Mouse (Mus musculus) kidney, embryonic 15.5 days (tissue): ENCODE measurements at regions not wholly inside any gene's neighbourhood (a gene's known extent, or its start where the extent isn't known, plus 50 kb on each side); places are given as distances from the start of the nearest gene placed in this dataset.

Experiments used
- ATAC-seq: fragments of 200-750 bp; cut with Nextera tagmentation; replicated peaks from 2 replicates; pipeline ENCODE4 v1.8.0; 2017; ENCODE audit warnings: moderate TSS enrichment; ENCODE audit not compliant: low FRiP score
- H3K27ac ChIP-seq: fragments of 300-500 bp; sonication (generic); 2 replicates; pipeline ENCODE4 v1.5.1; 2015; ENCODE audit warnings: mild to moderate bottlenecking, inconsistent platforms
- H3K27me3 ChIP-seq: fragments of 300-500 bp; sonication (generic); 2 replicates; pipeline ENCODE4 v1.6.1; 2015; ENCODE audit warnings: inconsistent platforms
- H3K36me3 ChIP-seq: fragments of 300-500 bp; sonication (generic); 2 replicates; pipeline ENCODE4 v1.6.1; 2015; ENCODE audit warnings: inconsistent platforms
- H3K4me1 ChIP-seq: fragments of 300-500 bp; sonication (generic); 2 replicates; pipeline ENCODE4 v1.6.1; 2015; ENCODE audit warnings: inconsistent platforms
- H3K4me2 ChIP-seq: fragments of 300-500 bp; sonication (generic); 2 replicates; pipeline ENCODE4 v1.6.1; 2015; ENCODE audit warnings: moderate library complexity, mild to moderate bottlenecking, inconsistent platforms
- H3K4me3 ChIP-seq: fragments of 300-500 bp; sonication (generic); replicated peaks from 2 replicates; pipeline ENCODE4 v1.5.1; 2015; ENCODE audit warnings: mild to moderate bottlenecking, inconsistent platforms
- H3K9ac ChIP-seq: fragments of 300-500 bp; sonication (generic); 2 replicates; pipeline ENCODE4 v1.6.1; 2015; ENCODE audit warnings: mild to moderate bottlenecking, inconsistent platforms
- H3K9me3 ChIP-seq: fragments of 300-500 bp; sonication (generic); replicated peaks from 2 replicates; pipeline ENCODE4 v1.6.1; 2016; ENCODE audit warnings: inconsistent platforms
- WGBS: fragments of 180-500 bp; shearing (Covaris S2); methylation state at CpG from one replicate; pipeline ENCODE4 v1.1.7; 2015; ENCODE audit warnings: mixed read lengths; 5-methylcytosine and 5-hydroxymethylcytosine counted together

DNA sequence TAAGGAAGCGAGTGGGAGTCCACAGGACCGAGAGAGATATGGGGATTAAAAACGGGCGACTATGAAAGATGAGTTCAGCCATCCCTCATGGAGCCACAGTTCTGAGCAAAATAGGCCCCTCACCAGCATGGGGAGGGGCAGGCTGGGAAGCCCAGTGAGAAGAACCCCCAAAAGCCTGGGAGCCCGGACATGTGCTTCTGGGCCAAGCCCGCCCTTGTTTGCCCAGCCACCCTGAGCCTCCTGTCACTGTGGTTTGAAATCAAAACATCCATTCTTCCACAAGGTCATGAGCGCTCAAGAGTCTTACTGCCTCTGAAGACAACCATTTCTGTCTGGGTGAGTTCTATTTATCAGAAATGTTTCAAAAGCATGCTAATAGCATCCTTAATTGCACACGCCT, 105.0 kb upstream of the Bcl6 start:
- Histone ChIP-seq H3K9ac (no peak overlapping the region), H3K4me3 (no peak overlapping the region), H3K27me3 (no peaks in the 10 kb centered on the region), H3K27ac (no peak overlapping the region), H3K36me3 (no peaks in the 10 kb centered on the region), H3K4me2 (no peak overlapping the region), H3K9me3 (no peaks in the 10 kb centered on the region), H3K4me1 (no peaks in the 10 kb centered on the region)
- no peak for ATAC-seq
- 83% methylated on average over 8 of the region's 8 CpGs for WGBS

DNA sequence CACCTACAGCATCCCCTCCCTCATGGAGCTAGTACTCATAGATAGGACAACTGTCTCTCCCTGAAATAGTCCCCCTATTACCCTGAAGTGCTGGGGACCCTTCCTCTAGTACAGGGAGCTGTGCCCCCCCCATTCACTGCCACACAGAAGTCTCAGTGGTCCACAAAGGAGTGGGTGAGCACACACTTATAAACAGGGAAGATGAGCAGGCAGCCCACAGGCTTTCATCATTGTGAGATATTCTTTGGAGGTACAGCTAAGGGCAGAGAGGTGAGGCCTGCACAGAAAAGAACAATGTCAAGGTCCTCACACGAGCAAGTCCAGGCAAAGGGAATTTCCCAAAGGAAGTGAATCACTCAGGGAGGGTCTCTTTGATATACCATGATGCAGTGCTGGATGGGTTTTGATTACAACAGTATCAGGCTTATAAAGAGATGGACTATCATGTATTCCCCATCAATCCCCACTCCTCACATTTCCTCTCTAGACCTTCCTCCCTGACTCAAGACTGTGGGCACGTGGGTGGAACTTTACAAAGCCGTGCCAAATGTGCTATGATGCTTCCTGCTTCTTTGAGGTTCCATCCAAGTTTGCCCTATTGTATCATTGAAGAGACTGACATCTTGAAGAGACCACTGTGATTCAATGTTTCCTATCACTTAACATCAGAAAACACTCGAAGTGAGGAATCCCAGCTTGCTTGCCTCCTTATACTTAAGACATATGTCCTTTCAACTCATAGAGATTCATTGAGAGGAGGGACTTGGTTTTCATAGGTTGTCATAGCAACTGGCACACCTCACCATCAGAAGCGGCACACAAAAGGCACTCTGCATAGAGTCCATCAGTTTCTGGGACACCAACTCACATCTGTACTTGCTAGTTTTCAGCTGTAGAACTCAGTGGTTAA, 104.2 kb upstream of the Bcl6 start:
- no peak for ATAC-seq
- no peak overlapping the region for H3K27ac ChIP-seq
- no peaks in the 10 kb centered on the region for H3K36me3 ChIP-seq
- no peaks in the 10 kb centered on the region for H3K9me3 ChIP-seq
- WGBS = 77% methylated on average over 5 of the region's 5 CpGs
- H3K4me1 ChIP-seq = no peaks in the 10 kb centered on the region
- H3K9ac ChIP-seq = no peak overlapping the region
- H3K4me3 ChIP-seq = no peak overlapping the region
- H3K4me2 ChIP-seq = no peak overlapping the region
- H3K27me3 ChIP-seq = no peaks in the 10 kb centered on the region

DNA sequence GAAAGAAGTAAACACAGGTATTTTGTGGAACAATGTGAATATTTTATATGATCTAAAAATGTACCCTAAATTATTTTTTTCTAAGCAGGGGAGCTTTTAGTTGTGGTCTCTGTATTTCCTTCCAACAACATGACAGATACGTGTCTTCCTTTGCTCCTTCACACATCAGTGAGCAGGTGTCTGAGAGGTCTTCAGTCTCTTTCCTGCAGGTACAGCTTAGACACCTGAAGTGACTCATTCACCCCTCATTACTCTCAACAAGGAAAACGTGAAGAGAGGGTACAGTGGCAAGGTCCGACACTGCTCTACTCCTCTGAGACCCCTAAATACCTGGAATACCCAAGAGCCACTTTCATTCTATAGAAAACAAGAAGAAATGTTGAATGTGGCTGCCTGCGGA, 103.5 kb upstream of the Bcl6 start:
- Histone ChIP-seq H3K27ac (no peak overlapping the region), H3K27me3 (no peaks in the 10 kb centered on the region), H3K9ac (no peak overlapping the region), H3K4me1 (no peaks in the 10 kb centered on the region), H3K4me2 (no peak overlapping the region), H3K4me3 (no peak overlapping the region), H3K9me3 (no peaks in the 10 kb centered on the region), H3K36me3 (no peaks in the 10 kb centered on the region)
- no peak for ATAC-seq
- 71% methylated on average over 4 of the region's 4 CpGs for WGBS

- no peak overlapping the region for H3K27ac ChIP-seq
- no peaks in the 10 kb centered on the region for H3K9me3 ChIP-seq
- no peaks in the 10 kb centered on the region for H3K27me3 ChIP-seq
- no peak overlapping the region for H3K4me2 ChIP-seq
- ATAC-seq = no peak
- 80% methylated on average over 4 of the region's 4 CpGs for WGBS
- no peaks in the 10 kb centered on the region for H3K4me1 ChIP-seq
- H3K36me3 ChIP-seq = no peaks in the 10 kb centered on the region
- no peak overlapping the region for H3K4me3 ChIP-seq
- no peak overlapping the region for H3K9ac ChIP-seq
Measured at GRCm38 (mm10) chr16:24090981-24091380, 102.3 kb upstream of the Bcl6 start.

- H3K27me3 ChIP-seq = no peaks in the 10 kb centered on the region
- H3K36me3 ChIP-seq = no peaks in the 10 kb centered on the region
- no peaks in the 10 kb centered on the region for H3K4me1 ChIP-seq
- ATAC-seq = no peak
- H3K4me2 ChIP-seq = no peak overlapping the region
- H3K4me3 ChIP-seq = no peak overlapping the region
- no peak overlapping the region for H3K9ac ChIP-seq
- no peak overlapping the region for H3K27ac ChIP-seq
- H3K9me3 ChIP-seq = no peaks in the 10 kb centered on the region
- WGBS = 66% methylated on average over 11 of the region's 11 CpGs
Measured at GRCm38 (mm10) chr16:24089840-24090762, 101.4 kb upstream of the Bcl6 start.

DNA sequence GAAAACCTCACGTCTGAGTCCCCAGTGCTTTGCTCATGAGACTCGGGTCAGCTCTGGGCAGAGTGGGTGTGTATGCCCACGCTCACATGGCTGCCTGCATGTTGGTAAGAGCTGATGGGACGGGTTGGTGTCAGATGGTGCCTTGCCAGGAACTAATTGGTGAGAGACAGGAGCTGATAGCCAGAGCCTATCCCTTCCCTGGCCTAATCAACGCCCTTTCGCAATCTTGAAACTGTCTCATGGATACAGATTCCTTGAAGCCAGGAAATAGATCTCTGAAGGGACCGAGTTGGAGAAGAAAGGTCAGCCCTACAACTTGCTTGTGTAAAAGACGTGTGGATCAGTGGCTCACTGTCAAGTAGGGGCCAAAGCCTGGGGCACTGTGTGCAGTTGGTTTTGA, 95.3 kb upstream of the Bcl6 start:
- H3K9ac ChIP-seq = no peak overlapping the region
- H3K4me3 ChIP-seq = no peak overlapping the region
- H3K4me2 ChIP-seq = no peak overlapping the region
- no peak overlapping the region for H3K27ac ChIP-seq
- no peaks in the 10 kb centered on the region for H3K9me3 ChIP-seq
- no peaks in the 10 kb centered on the region for H3K36me3 ChIP-seq
- no peak for ATAC-seq
- no peaks in the 10 kb centered on the region for H3K27me3 ChIP-seq
- no peaks in the 10 kb centered on the region for H3K4me1 ChIP-seq
- WGBS = 83% methylated on average over 8 of the region's 8 CpGs

- Histone ChIP-seq H3K9ac (no peak overlapping the region), H3K4me2 (no peak overlapping the region), H3K4me3 (no peak overlapping the region), H3K27ac (no peak overlapping the region), H3K9me3 (no peaks in the 10 kb centered on the region), H3K27me3 (no peaks in the 10 kb centered on the region), H3K36me3 (no peaks in the 10 kb centered on the region), H3K4me1 (no peaks in the 10 kb centered on the region)
- 89% methylated on average over 5 of the region's 5 CpGs for WGBS
- no peak for ATAC-seq
Measured at GRCm38 (mm10) chr16:24080471-24080870, 91.8 kb upstream of the Bcl6 start.

DNA sequence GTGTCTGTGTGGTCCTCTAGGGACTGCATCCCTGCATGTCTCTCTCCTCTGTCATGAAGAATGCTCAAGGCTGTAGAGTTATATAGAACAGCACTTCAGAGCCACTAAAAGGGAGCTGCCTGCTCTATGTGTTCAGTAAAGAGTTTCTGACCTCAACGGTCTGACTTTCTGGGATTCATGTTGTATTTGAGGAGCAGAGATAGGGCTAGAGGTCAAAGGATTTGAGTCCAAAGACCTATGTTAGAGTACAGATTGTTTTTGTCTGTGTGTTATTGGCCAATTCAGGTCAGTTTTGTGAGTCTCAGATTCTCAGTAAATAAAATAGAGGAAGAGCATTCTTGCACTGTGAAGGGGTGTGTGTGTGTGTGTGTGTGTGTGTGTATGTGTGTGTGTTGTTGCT, 90.0 kb upstream of the Bcl6 start:
- H3K36me3 ChIP-seq = no peaks in the 10 kb centered on the region
- no peak overlapping the region for H3K9ac ChIP-seq
- no peaks in the 10 kb centered on the region for H3K4me1 ChIP-seq
- 89% methylated on average over 1 of the region's 1 CpGs for WGBS
- H3K27ac ChIP-seq = no peak overlapping the region
- no peak for ATAC-seq
- no peak overlapping the region for H3K4me3 ChIP-seq
- no peaks in the 10 kb centered on the region for H3K9me3 ChIP-seq
- H3K27me3 ChIP-seq = no peaks in the 10 kb centered on the region; the same call in 1 of the 2 replicates
- H3K4me2 ChIP-seq = no peak overlapping the region

DNA sequence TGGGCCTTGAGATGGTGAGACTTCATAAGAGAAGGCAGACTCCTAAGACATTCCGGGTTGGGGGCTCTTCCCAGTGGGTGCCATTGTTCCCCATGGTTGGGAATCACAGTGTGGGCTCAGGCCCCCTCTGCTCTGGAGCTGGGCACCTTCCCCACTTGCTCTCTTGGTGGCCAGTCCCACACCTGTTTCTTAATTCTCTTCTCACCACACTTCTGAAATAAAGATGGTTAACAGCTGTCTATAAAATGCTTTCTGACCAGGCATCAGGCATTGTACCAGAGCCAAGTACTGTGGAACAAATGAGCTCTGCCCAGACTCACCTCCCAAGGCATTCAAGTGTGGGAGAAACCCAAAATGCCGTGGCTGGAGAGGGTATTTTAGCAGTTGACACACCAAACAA, 88.8 kb upstream of the Bcl6 start:
- H3K36me3 ChIP-seq = no peaks in the 10 kb centered on the region
- H3K9me3 ChIP-seq = no peaks in the 10 kb centered on the region
- H3K4me2 ChIP-seq = no peak overlapping the region
- no peaks in the 10 kb centered on the region for H3K4me1 ChIP-seq
- H3K27ac ChIP-seq = no peak overlapping the region
- 71% methylated on average over 2 of the region's 2 CpGs for WGBS
- H3K9ac ChIP-seq = no peak overlapping the region
- H3K4me3 ChIP-seq = no peak overlapping the region
- no peaks in the 10 kb centered on the region; the same call in 1 of the 2 replicates for H3K27me3 ChIP-seq
- no peak for ATAC-seq

GRCm38 (mm10) chr16:24076799-24077136, 88.1 kb upstream of the Bcl6 start:
- Histone ChIP-seq H3K4me3 (no peak overlapping the region), H3K4me1 (no peaks in the 10 kb centered on the region), H3K9me3 (no peaks in the 10 kb centered on the region), H3K27ac (no peak overlapping the region), H3K9ac (no peak overlapping the region), H3K27me3 (no peaks in the 10 kb centered on the region; the same call in 1 of the 2 replicates), H3K36me3 (no peaks in the 10 kb centered on the region), H3K4me2 (no peak overlapping the region)
- WGBS = 83% methylated on average over 4 of the region's 4 CpGs
- no peak for ATAC-seq

DNA sequence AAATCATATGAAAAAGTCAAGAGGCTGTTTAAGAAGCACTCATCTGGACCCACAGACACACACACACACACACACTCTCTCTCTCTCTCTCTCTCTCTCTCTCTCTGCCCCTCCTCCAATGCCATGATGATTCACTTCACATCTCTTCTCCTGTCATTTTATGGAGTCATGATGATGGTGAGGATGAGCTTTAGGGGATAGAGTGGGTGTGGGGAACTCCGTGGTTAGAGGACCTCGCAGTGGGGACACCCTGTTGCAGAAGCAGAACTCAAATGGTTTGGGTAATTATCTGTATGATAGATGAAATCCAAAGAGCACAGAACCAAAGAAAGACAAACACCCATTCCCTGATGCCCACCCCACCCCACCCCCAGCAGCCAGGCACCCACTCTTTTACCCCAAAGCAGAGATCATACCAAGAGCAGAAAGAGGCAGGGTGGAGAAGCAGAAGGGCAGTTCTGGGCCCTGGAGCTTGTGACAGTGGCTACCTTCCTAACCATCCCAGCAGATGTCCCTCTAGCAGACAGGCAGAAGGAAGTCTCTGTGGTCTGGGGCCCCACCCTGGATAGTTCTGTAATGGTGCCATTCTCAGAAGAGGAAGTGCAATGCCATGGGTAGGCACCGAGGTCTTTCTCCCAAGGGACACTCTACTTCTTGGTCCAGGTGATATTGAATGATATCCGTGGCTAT, 87.6 kb upstream of the Bcl6 start:
- ATAC-seq = no peak
- H3K27ac ChIP-seq = no peak overlapping the region
- no peaks in the 10 kb centered on the region; the same call in 1 of the 2 replicates for H3K27me3 ChIP-seq
- H3K4me3 ChIP-seq = no peak overlapping the region
- no peak overlapping the region for H3K4me2 ChIP-seq
- WGBS = 96% methylated on average over 4 of the region's 4 CpGs
- H3K36me3 ChIP-seq = no peaks in the 10 kb centered on the region
- H3K4me1 ChIP-seq = no peaks in the 10 kb centered on the region
- no peaks in the 10 kb centered on the region for H3K9me3 ChIP-seq
- no peak overlapping the region for H3K9ac ChIP-seq
